Mouse (Mus musculus) layer of hippocampus, adult 9-10 months (tissue): ENCODE measurements at regions not wholly inside any gene's neighbourhood (a gene's known extent, or its start where the extent isn't known, plus 50 kb on each side); places are given as distances from the start of the nearest gene placed in this dataset.
A peak's percentile ranks its signal among the peaks of the same experiment; 100 is the strongest.

Source experiments
- DNase-seq: peaks from one replicate; pipeline ENCODE4 v3.0.0; 2022; ENCODE audit warnings: low spot score

- no peak for DNase-seq
Measured at GRCm38 (mm10) chr8:90502879-90503278, 154.7 kb upstream of the Tox3 start.

DNA sequence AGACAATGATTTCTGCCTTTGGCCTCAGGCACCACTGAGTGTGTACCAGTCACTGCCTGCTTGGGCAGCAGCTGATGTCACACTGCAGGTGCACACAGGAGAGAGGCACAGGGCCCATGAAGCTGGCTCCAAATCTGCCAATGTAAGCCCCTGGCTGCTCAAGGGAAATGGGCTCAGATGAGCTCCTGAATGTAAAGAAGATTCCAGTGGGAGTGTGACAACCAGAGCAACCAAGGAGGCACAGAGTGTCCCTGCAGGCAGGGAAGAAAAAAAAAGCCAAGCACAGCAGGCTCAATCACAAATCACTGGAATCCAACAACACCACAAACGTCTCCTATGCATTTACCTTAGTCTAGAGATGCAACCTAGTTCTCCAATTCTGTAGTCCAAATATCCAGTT is 151.2 kb upstream of the Tox3 start:
- DNase-seq: no peak

DNA sequence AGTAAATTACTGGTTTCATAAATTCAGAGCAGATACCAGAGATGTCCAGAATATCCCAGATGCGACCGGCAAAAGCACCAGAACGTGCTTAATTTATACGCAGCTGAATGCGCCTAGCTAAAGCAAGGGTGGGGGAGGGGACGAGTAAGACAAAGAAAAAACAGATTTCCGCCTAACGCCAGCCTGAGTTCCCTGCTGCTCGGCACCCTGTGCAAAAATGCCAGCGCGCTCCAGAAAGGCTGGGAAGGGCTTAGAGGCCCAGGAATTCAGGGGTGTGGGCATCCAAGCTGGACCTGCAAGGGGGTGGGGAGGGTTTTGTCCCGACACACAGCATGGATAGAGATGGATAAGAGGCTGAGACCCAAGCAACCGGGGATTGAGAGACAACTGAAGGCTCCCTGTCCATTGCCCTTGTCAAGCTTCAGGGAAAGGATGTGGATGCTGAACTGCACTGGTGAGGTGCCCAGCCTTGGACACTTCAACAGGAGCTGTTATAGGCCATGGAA is 148.6 kb upstream of the Tox3 start:
- no peak for DNase-seq

DNA sequence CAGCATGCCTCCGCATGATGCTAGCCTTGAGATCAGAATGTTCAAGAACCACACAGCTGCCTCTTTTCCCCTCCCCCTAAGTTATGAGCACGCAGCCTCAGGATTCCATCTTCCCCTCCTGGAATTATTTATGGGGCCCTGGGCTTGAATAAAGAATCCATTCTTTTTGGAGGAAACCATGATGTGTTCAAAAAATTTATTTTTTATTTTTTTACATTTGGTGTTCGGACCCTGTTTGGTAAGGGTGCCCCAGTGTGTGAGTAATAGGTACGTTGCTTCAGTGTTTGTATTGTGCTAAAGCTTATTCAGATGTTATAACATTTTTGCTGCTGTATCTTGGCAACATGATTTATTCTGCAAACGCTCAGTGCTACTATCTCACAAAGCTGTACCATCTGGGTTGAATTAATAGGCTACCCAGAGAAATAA is 147.8 kb upstream of the Tox3 start:
- DNase-seq: no peak

DNA sequence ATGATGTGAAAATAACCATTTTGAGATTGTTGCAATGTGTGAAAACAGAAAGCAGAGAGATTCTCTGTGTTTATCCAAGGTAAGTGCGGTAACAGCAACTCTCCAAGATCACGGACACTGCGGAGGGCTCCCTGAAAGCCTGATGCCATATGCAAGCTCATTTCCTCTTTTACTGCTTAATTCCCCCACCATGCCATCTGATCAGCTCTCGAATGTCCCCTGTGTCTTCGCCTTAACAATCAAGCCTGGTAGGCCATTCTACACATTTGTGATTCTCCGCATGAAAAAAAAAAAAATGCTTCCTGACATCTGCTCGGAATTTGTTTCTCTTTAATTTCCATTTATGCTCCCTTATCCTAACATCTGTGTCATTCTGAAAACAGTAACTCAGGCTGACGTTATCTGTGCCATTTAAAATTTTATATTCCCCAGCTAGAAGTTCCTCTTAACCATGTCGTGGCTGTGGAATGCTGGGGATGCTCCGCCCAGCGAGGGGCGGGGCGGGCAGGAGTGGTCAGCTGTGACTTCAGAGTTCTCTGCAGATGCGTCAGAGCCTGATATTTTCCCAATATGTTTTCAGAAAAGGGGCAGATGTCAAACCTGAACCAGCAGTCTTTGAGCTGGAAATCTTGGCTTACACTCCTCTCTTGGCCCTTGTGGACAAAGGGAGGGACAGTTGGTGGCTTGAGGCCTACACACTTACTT is 144.5 kb upstream of the Tox3 start:
- no peak for DNase-seq

DNA sequence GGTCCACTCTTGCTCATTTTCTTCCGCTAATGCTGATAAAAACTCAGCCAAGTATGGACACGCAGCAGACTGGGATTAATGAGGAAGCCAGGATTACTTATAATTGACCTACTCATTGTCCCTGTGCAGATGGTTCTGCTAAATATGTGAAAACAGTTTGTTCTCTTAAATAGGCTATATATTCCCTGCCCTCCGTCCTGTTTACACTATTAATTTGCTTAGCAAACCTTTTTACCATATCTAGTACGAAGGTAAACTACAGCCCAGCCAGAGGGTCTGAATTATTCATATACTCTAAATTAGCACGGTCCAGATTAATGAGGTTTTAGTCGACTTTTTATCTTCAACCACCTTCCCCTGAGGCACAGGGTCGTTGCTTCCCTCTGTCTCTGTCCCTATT is 143.5 kb upstream of the Tox3 start:
- no peak for DNase-seq

GRCm38 (mm10) chr8:90490734-90491441 is 142.7 kb upstream of the Tox3 start:
- DNase-seq: no peak

DNA sequence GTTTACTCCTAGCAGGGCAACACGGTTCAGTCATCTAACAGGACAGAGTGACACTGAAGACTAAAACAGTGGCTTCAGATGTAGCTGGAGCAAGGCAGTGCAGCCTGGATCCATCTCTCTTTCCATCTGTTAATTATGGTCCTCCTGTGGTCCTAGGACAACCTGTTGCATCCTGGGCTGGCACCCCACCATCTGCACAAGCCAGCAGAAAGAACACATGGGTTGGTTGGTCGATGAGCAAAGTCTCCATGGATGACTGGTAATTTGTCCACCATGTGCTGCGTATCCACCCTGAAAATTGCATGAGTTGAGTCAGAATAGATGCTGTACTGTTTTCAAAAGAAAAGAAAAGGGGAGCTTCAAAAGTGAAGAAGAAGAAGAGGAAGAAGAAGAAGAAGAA is 138.4 kb upstream of the Tox3 start:
- DNase-seq: no peak

DNA sequence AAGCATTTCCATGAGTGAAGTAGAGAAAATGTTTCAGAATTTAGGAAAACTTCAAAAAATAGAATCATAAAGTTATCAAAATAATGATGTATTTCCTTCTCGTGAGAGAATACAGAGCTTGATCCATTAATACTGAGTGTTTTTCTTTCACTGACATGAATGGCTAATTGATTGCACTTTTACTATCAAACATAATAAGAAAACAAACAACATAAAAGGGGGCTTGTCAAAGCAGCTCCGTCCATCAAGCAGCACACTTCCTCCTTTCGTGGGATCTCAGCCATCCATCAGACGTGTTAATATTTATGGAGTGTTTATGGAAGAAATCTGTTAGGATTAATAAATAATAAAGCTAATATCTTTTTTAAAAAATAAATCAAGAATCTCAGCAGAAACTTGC is 130.0 kb upstream of the Tox3 start:
- no peak for DNase-seq

- DNase-seq: no peak
Measured at GRCm38 (mm10) chr8:90474066-90474465, 125.9 kb upstream of the Tox3 start.

- no peak for DNase-seq
Measured at GRCm38 (mm10) chr8:90470826-90471225, 122.7 kb upstream of the Tox3 start.

DNA sequence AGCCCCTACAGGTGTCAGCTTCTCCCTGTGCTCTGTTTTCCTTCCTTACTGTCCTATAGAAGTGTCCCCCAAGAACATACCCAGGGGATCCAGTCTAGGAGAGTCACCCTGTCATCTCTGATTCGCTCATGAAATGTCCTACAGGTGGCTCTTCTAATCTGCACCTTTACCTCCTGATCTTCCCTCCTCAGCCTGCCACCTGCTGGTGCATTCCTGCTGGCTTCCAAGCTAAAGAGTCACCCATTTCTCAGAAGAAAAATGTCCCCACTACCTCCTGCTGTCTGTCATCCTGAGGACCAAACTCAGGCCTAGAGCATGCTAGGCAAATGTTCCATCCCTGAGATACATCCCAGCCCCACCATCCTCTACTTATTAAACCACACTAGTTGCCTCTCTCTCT is 115.6 kb upstream of the Tox3 start:
- DNase-seq: no peak

DNA sequence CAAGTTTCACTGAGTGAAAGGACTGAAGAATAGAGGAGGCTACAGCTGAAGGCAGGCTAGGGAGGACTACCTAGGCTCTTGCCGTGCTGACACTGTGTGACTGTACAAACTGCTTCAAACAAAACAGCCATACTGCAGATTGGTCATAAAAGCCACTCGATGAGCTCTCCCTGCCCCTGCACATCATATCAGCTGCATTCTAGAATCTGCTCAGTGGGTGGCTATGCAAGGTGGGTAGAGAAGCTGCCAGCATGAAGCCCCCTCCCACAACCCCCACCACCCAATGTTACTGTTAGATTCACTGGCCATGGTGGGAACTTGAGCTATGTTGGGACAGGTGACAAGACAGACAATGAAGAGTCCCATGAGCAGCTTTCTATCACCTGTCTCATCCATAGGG is 107.2 kb upstream of the Tox3 start:
- no peak for DNase-seq

GRCm38 (mm10) chr8:90454130-90454529 is 106.0 kb upstream of the Tox3 start:
- peak; percentile 41 for DNase-seq

GRCm38 (mm10) chr8:90441058-90441851 is 93.1 kb upstream of the Tox3 start:
- no peak for DNase-seq

DNA sequence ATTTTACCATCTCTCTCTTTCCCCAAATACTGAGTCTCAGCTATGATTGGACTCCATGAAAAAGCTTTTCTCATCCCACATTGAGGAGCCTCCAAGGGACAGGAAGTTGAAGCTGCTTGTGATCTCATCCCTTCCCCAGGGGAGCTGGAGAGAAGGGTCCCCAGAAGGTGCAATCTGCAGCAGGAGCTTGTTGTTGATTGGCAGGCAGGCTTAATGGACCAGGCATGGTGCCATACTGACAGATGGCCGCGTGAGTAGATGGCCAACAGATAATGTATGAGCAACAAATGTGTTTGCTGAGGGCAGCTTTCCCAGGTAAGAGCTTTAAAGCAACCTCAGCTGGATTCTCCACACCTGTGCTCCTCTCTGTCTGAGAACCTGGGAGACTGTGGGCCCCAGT is 65.9 kb upstream of the Tox3 start:
- DNase-seq: no peak
